Mouse (Mus musculus): ENCODE data around the gene Cwc22. TPM values are rescaled to one million over a fixed set of nuclear protein-coding genes. Genes with fewer than 3 reads are reported as not detected.

The Cwc22 gene
- total RNA-seq, 2 experiments from 2014 or later, result 11.5 to 12.2 TPM

GRCm38 (mm10) chr2:77876331-77876730, 69.8 kb downstream of the Cwc22 start:
- no peak for DNase-seq (ENCODE audit: low spot score)

GRCm38 (mm10) chr2:77875516-77875915, 70.7 kb downstream of the Cwc22 start:
- DNase-seq (ENCODE audit: low spot score), result no peak

- DNase-seq (ENCODE audit: low spot score), result no peak
Measured at GRCm38 (mm10) chr2:77874678-77875077, 71.5 kb downstream of the Cwc22 start.

GRCm38 (mm10) chr2:77873806-77874205, 72.4 kb downstream of the Cwc22 start:
- DNase-seq (ENCODE audit: low spot score), result no peak

- no peak for DNase-seq (ENCODE audit: low spot score)
Measured at GRCm38 (mm10) chr2:77872676-77873075, 73.5 kb downstream of the Cwc22 start.

- DNase-seq (ENCODE audit: low spot score), result no peak
Measured at GRCm38 (mm10) chr2:77871146-77871545, 75.0 kb downstream of the Cwc22 start.

- no peak for DNase-seq (ENCODE audit: low spot score)
Measured at GRCm38 (mm10) chr2:77869729-77870280, 76.4 kb downstream of the Cwc22 start.

GRCm38 (mm10) chr2:77863934-77864333, 82.2 kb downstream of the Cwc22 start:
- no peak for DNase-seq (ENCODE audit: low spot score)

- no peak for DNase-seq (ENCODE audit: low spot score)
Measured at GRCm38 (mm10) chr2:77863522-77863921, 82.7 kb downstream of the Cwc22 start.

GRCm38 (mm10) chr2:77841464-77841863, 104.7 kb downstream of the Cwc22 start:
- no peak for DNase-seq (ENCODE audit: low spot score)

- no peak for DNase-seq (ENCODE audit: low spot score)
Measured at GRCm38 (mm10) chr2:77839587-77839986, 106.6 kb downstream of the Cwc22 start.

- DNase-seq (ENCODE audit: low spot score), result no peak
Measured at GRCm38 (mm10) chr2:77838688-77839087, 107.5 kb downstream of the Cwc22 start.

GRCm38 (mm10) chr2:77835781-77836180, 110.4 kb downstream of the Cwc22 start:
- no peak for DNase-seq (ENCODE audit: low spot score)

Other genes starting within 250 kb of the Cwc22 start
- 1 to 10 TPM; 5.5 to 6.8 TPM for gene Zfp385b, start 126.7 kb downstream of the Cwc22 start, total RNA-seq (2021)